Mouse (Mus musculus): ENCODE measurements around the gene Gm3776.
A peak's percentile ranks its signal among the peaks of the same experiment; 100 is the strongest.
"Not testable (repeated sequence)": the region's sequence is repeated elsewhere in the genome, so short reads cannot be mapped to it uniquely, and the experiment has no call there.

Gene Gm3776

DNA sequence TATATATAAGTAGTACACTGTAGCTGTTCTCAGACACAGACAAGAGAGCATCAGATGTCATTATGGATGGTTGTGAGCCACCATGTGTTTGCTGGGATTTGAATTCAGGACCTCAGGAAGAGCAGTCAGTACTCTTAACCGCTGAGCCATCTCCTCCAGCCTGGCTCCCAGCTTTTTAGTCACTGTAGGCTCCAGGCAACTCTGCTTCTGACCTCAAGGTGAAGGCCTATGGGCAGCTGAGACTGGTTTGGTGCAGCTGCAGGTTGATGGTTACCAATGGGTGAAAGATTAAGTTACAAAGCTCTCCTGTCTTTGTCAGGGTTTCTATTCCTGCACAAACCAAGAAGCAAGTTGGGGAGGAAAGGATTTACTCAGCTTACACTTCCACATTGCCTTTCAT lies 36.8 kb downstream of the Gm3776 start:
- DNase-seq (ENCODE audit: low spot score): not testable (repeated sequence)

DNA sequence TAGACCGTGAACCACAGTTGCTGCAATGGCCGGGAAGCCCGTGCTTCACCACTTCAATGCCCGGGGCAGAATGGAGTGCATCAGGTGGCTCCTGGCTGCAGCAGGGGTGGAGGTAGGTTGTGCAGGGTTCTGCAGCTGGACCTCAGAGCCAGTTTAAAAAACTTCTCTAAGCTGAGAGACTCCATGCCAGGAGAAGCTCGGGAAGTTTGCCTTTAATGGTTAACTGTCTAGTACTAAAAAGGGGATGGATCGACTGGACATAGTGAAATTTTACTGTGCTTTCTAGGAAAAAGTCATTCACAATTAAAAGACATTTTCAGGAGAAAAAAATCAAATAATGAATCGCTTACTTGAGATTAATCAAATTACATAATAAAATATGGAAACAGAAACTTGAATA lies 37.9 kb downstream of the Gm3776 start:
- not testable (repeated sequence) for DNase-seq (ENCODE audit: low spot score)

DNA sequence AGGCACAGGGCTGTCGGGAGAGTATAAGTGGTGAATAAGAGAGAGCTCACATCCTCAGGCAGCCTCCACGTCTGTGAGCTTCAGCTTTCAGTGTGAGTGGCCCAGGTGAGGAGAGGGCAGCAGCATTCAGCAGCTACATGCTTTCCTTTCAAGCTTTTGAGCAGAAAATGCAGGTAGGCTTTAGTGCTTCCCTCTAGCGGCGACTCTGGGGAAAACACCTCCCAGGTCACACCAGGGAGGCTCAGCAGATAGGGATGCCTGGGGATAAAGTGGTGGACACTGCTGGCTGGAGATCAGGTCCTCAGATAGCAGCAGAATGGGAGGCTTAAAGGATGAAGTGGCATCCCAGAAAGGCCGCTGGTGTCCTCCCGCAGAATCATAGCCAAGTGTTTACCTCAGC lies 39.2 kb downstream of the Gm3776 start:
- peak; percentile 30 for DNase-seq (ENCODE audit: low spot score)

DNA sequence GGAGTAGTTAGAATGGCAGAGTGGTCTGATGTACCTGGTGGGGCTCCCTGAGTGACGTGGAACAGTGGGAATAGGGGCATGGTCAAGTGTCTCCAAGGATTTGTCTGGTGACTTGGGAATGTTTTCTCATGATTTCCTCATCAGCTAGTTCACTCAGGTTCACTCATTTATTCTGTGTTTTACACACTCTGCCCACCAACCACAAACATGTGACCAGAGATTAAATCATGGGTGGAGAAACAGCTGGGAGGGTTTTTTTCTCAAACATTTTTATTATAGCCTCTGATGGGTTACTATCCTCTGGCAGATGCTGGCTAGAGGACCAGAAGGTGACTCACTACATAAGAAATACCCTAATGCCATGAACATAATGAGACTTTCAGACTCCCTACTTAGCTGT lies 41.3 kb downstream of the Gm3776 start:
- DNase-seq (ENCODE audit: low spot score): no peak

DNA sequence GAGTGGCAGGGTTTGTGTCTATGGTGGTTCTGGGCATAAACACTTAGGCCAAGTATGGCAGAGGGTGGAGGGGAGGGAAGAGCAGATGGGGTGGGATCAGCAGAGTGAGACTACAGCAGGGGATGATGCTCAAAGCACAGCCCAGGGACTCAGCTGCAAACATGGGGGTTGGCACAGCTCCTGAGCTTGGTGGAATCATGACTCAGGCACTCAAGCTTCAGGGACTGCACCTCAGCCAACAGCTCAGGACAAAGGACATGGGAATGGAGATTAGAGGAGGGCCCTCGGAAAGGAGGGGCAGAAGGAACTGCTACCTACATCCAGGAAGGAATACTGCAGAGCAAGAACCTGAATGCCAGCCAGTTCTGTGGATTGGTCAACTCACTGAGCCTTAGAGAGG lies 42.2 kb downstream of the Gm3776 start:
- DNase-seq (ENCODE audit: low spot score): not testable (repeated sequence)

DNA sequence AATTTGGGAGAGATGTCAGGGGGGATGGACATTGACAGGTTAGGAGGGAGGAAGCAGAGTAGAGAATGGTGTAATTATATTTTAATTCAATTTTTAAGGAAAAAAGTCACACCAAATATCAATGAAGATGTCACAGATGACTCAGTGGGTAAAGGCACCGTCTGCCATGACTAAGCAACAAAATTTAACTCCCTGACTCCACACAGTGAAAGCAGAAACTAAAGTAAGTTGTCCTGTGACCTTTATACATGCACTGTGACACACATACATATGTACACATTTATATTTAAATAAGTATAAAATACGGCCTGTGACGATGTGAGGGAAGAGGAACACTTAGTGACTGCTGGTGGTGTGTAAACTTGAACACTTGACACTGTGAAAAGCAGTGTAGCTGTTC lies 51.2 kb downstream of the Gm3776 start:
- not testable (repeated sequence) for DNase-seq (ENCODE audit: low spot score)

DNA sequence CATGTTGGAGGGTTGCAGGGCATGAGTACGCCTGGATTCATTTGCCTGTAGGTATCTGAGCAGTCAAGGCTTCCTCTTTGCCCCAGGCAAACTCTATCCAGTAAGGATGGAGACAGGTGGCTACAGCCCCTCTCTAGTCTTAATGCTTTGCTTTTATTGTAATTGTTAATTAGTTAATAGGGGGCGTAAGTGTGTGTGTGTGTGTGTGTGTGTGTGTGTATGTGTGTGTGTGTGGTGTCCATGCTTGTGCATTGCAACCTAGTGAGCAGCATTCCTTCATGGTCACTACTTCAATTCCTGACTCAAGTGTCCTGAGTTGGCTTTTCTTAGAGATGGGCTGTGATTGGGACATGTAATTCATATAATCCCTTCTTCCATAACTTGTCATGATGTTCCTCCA lies 57.8 kb downstream of the Gm3776 start, which contains the start of gene Omt2a:
Gene Omt2a (minus strand): TSS at position 101 of the 400 bp plus-strand sequence.
- no peak for DNase-seq (ENCODE audit: low spot score)

All from urinary bladder, postnatal 25 days (tissue).